Mouse (Mus musculus) embryonic facial prominence, embryonic 12.5 days (tissue): ENCODE results near the gene Sap30bp. TPM values are rescaled to one million over a fixed set of nuclear protein-coding genes. Genes with fewer than 3 reads are reported as not detected.
A peak's percentile ranks its signal among the peaks of the same experiment; 100 is the strongest.

ENCODE experiments used
- ATAC-seq: fragments of 200-750 bp; cut with Nextera tagmentation; 2 replicates; pipeline ENCODE4 v1.8.0; 2017; ENCODE audit not compliant: insufficient number of reproducible peaks, insufficient read depth, low FRiP score, low TSS enrichment
- H3K27ac ChIP-seq: fragments of 300-500 bp; sonication (generic); 2 replicates; pipeline ENCODE4 v1.5.1; 2016; ENCODE audit warnings: mild to moderate bottlenecking
- H3K27me3 ChIP-seq: fragments of 300-500 bp; sonication (generic); 2 replicates; pipeline ENCODE4 v1.6.1; 2016; ENCODE audit warnings: mild to moderate bottlenecking, moderate library complexity
- H3K36me3 ChIP-seq: fragments of 300-500 bp; sonication (generic); 2 replicates; pipeline ENCODE4 v1.6.1; 2016; ENCODE audit warnings: mild to moderate bottlenecking
- H3K4me1 ChIP-seq: fragments of 300-500 bp; sonication (generic); 2 replicates; pipeline ENCODE4 v1.6.1; 2016
- H3K4me2 ChIP-seq: fragments of 300-500 bp; sonication (generic); replicated peaks from 2 replicates; pipeline ENCODE4 v1.6.1; 2016; ENCODE audit warnings: mild to moderate bottlenecking, moderate library complexity
- H3K4me3 ChIP-seq: fragments of 300-500 bp; sonication (generic); 2 replicates; pipeline ENCODE4 v1.5.1; 2016; ENCODE audit warnings: mild to moderate bottlenecking
- H3K9ac ChIP-seq: fragments of 300-500 bp; sonication (generic); 2 replicates; pipeline ENCODE4 v1.6.1; 2016; ENCODE audit warnings: mild to moderate bottlenecking, moderate library complexity
- H3K9me3 ChIP-seq: fragments of 300-500 bp; sonication (generic); 2 replicates; pipeline ENCODE4 v1.6.1; 2016; ENCODE audit warnings: mild to moderate bottlenecking, moderate library complexity
- WGBS: fragments of 180-500 bp; shearing (Covaris S2); methylation state at CpG from one replicate; pipeline ENCODE4 v1.1.7; 2016; 5-methylcytosine and 5-hydroxymethylcytosine counted together
- polyA plus RNA-seq: library from polyadenylated mRNA; unstranded; fragments of >200 nt; fragmentation: Nextera tagmentation; extraction: Ambion mirVana; gene quantifications from 2 replicates; pipeline ENCODE4 v1.2.1, GENCODE M21; 2016

Sap30bp gene
- polyA plus RNA-seq, 1 experiment from 2014 or later = 46.9 TPM

- Histone ChIP-seq H3K4me3 (no peak overlapping the region), H3K9ac (no peak overlapping the region), H3K4me1 (no peaks in the 10 kb centered on the region), H3K27ac (no peak overlapping the region), H3K4me2 (no peak overlapping the region), H3K9me3 (no peaks in the 10 kb centered on the region; the same call in 1 of the 2 replicates), H3K27me3 (no peaks in the 10 kb centered on the region), H3K36me3 (peaks cover 88% of the 10 kb centered on the region)
- ATAC-seq = no peak
- 92% methylated on average over 9 of the region's 9 CpGs for whole genome bisulfite sequencing
Measured at GRCm38 (mm10) chr11:115962651-115963412, 29.8 kb downstream of the Sap30bp start.

GRCm38 (mm10) chr11:115964977-115965604, 32.0 kb downstream of the Sap30bp start:
- H3K9me3 ChIP-seq = no peaks in the 10 kb centered on the region; the same call in 1 of the 2 replicates
- WGBS = 87% methylated on average over 10 of the region's 10 CpGs
- peaks cover 6% of the 10 kb centered on the region; the same call in 1 of the 2 replicates for H3K4me1 ChIP-seq
- no peak overlapping the region for H3K4me3 ChIP-seq
- no peaks in the 10 kb centered on the region for H3K27me3 ChIP-seq
- no peak for ATAC-seq
- no peak overlapping the region for H3K4me2 ChIP-seq
- no peak overlapping the region for H3K27ac ChIP-seq
- peaks cover 71% of the 10 kb centered on the region for H3K36me3 ChIP-seq
- no peak overlapping the region for H3K9ac ChIP-seq

DNA sequence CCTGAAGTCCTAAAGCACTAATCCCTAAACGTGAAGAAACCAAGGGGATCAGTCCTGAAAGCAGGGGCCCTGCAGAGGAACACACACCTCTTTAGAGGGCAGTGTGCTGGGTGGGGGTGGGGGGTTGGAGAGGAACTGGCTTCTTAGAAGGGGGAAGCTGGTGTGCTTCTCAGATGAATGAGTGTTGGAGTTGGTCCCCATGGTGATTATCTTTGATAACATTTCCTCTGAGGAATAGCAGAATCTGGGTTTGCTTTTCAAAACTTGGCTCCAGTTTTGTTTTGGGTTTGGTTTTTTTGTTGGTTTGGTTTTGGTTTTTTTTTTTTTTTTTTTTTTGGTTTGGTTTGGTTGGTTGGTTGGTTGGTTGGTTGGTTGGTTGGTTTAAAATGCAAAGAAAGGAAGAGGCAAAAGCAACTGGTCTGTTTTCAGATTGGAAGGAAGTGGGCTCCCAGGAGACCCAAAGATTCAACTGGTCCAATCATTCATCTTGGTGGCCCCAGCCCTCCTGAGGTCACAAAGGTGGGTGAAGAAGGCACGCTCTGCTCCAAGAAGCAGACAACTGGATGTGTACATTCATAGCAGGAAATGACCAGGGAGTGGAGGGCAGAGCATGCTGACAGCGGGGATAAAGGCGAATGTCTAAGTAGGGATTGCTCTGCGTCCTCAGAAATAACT, 35.8 kb downstream of the Sap30bp start:
- H3K27me3 ChIP-seq = peaks cover 7% of the 10 kb centered on the region
- H3K9ac ChIP-seq = no peak overlapping the region
- WGBS = 56% methylated on average over 5 of the region's 5 CpGs
- peaks cover 34% of the 10 kb centered on the region for H3K36me3 ChIP-seq
- H3K27ac ChIP-seq = no peak overlapping the region
- no peak overlapping the region for H3K4me3 ChIP-seq
- no peak overlapping the region for H3K4me2 ChIP-seq
- H3K9me3 ChIP-seq = no peaks in the 10 kb centered on the region; the same call in 1 of the 2 replicates
- H3K4me1 ChIP-seq = peaks cover 6% of the 10 kb centered on the region; the same call in 1 of the 2 replicates
- ATAC-seq = no peak

DNA sequence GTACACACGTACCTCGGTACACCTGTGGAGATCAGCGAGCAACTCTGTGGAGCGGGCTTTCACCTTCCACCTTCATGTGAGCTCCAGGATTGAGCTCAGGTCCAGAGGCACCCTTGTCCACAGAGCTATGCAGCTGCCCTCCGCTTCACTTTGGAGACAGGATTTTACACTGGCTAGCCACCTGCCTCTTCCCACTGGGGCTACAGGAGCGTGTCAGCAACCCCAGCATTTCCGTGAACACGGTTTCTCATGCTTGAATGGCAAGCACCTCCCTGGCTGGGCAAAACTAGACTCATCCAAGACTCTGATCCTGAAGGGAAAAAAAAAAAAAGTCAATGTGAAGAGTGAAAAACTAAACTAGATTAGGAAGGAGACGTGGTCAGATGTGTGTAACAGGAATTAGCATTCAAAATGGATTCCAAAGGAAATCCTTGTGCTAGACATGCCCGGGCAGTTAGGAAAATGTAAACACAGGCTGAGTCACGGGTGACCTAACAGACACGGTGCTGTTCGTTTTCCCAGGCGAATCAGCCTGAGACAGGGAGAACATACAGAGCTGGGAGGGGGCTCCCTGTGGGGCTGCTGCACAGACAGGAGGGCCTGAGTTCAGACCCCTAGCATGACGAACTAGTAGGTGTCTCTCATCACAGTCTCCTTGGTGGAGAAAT, 37.1 kb downstream of the Sap30bp start:
- H3K4me1 ChIP-seq = peaks cover 12% of the 10 kb centered on the region; the same call in 1 of the 2 replicates
- H3K36me3 ChIP-seq = peaks cover 21% of the 10 kb centered on the region
- H3K4me3 ChIP-seq = no peak overlapping the region
- H3K27me3 ChIP-seq = peaks cover 20% of the 10 kb centered on the region
- no peak overlapping the region for H3K9ac ChIP-seq
- 55% methylated on average over 15 of the region's 15 CpGs for WGBS
- H3K27ac ChIP-seq = peak overlapping the region; percentile 56
- no peaks in the 10 kb centered on the region; the same call in 1 of the 2 replicates for H3K9me3 ChIP-seq
- no peak for ATAC-seq
- no peak overlapping the region for H3K4me2 ChIP-seq

DNA sequence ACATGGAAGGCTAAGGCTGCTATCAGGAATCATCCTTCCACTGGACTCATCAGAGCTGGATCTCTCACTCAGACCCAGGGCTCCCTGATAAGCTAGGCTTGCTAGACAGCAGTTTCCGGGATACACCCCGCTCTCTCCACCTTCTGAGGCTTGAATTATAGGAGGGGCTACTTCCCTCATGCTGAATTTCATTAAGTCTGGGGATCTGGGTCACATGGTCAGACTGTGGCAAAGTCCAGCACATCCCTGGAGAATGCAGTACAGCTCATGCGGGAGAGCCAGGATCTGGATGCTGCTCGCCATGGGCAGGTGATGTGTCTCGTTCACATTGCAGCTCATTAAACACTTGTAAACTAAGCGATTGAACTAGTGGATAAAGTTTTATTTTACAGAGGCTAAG, 37.9 kb downstream of the Sap30bp start:
- Histone ChIP-seq H3K4me1 (peaks cover 12% of the 10 kb centered on the region; the same call in 1 of the 2 replicates), H3K9ac (no peak overlapping the region), H3K9me3 (no peaks in the 10 kb centered on the region; the same call in 1 of the 2 replicates), H3K27ac (no peak overlapping the region), H3K27me3 (peaks cover 29% of the 10 kb centered on the region), H3K4me2 (no peak overlapping the region), H3K36me3 (peaks cover 12% of the 10 kb centered on the region), H3K4me3 (no peak overlapping the region)
- no peak for ATAC-seq
- 74% methylated on average over 6 of the region's 6 CpGs for WGBS

- ATAC-seq = no peak
- H3K27ac ChIP-seq = no peak within 1 kb of the TSS
- peak within 1 kb of the TSS; percentile 40 for H3K4me3 ChIP-seq
- peaks cover 52% of the 10 kb centered on the region for H3K27me3 ChIP-seq
- H3K9me3 ChIP-seq = no peaks in the 10 kb centered on the region
- H3K9ac ChIP-seq = peak within 1 kb of the TSS; percentile 42
- no peaks in the 10 kb centered on the region for H3K36me3 ChIP-seq
- peak within 1 kb of the TSS; percentile 63 for H3K4me2 ChIP-seq
- 8% methylated on average over 57 of the region's 58 CpGs for WGBS
- H3K4me1 ChIP-seq = peaks cover 12% of the 10 kb centered on the region; the same call in 1 of the 2 replicates
Measured at GRCm38 (mm10) chr11:115974309-115975082, 41.4 kb downstream of the Sap30bp start, which contains the start of gene Itgb4. Gene Itgb4 (plus strand): TSS chr11:115974709.

DNA sequence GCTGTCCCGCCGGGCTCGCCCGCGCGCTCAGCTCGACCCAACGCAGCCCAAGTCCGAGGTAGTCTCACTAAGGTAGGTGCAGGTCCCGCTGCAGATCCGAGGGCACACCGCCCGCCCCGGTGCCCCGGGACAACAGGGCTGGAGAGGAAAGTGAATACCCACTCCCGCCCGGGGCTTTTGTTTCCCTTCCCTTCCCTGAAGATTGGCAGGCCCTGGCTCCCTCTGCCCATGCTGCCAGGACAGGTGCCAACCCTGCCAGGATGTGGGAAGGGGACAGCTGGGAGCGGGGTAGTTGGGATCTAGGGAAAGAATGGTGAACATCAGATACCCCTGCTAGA, 42.0 kb downstream of the Sap30bp start:
- ATAC-seq = no peak
- Histone ChIP-seq H3K4me2 (peak overlapping the region; percentile 63), H3K4me1 (peaks cover 7% of the 10 kb centered on the region; the same call in 1 of the 2 replicates), H3K36me3 (no peaks in the 10 kb centered on the region), H3K27ac (no peak overlapping the region), H3K27me3 (peaks cover 52% of the 10 kb centered on the region), H3K9ac (peak overlapping the region; percentile 42), H3K9me3 (no peaks in the 10 kb centered on the region), H3K4me3 (peak overlapping the region; percentile 40)
- WGBS = 3% methylated on average over 18 of the region's 18 CpGs

DNA sequence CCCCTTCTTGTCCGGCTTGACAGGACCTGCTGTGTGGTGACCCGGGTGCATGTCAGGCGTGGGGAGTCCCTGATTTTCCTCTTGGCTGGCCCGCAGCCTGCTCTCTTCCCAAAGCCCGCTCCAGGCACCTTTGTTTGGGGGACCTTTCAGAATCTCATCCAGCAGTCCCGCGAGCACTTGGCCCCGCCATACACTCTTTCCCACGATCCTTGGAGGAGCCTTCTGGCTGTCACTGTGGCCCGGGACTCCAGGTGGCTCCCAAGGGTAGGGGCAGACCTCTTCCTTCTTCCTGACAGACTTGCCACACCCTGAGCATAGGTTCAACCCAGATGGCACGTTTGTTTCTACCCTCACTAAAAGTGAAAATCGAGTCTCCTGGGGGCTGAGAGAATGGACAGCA, 42.5 kb downstream of the Sap30bp start:
- Histone ChIP-seq H3K36me3 (no peaks in the 10 kb centered on the region), H3K9me3 (no peaks in the 10 kb centered on the region), H3K9ac (0 out of 2 replicates have a peak overlapping the region, but pooled peaks have one; percentile 42), H3K4me3 (peak overlapping the region; percentile 40), H3K27me3 (peaks cover 52% of the 10 kb centered on the region), H3K4me1 (peaks cover 6% of the 10 kb centered on the region; the same call in 1 of the 2 replicates), H3K4me2 (peak overlapping the region; percentile 63; the same call in 1 of the 2 replicates), H3K27ac (no peak overlapping the region)
- WGBS = 31% methylated on average over 12 of the region's 12 CpGs
- ATAC-seq = no peak

GRCm38 (mm10) chr11:115982472-115982871, 49.4 kb downstream of the Sap30bp start:
- Histone ChIP-seq H3K4me1 (no peaks in the 10 kb centered on the region), H3K9me3 (no peaks in the 10 kb centered on the region), H3K4me2 (no peak overlapping the region), H3K27ac (no peak overlapping the region), H3K4me3 (no peak overlapping the region), H3K27me3 (peaks cover 10% of the 10 kb centered on the region; the same call in 1 of the 2 replicates), H3K9ac (no peak overlapping the region), H3K36me3 (no peaks in the 10 kb centered on the region)
- ATAC-seq = no peak
- WGBS = 88% methylated on average over 15 of the region's 15 CpGs

DNA sequence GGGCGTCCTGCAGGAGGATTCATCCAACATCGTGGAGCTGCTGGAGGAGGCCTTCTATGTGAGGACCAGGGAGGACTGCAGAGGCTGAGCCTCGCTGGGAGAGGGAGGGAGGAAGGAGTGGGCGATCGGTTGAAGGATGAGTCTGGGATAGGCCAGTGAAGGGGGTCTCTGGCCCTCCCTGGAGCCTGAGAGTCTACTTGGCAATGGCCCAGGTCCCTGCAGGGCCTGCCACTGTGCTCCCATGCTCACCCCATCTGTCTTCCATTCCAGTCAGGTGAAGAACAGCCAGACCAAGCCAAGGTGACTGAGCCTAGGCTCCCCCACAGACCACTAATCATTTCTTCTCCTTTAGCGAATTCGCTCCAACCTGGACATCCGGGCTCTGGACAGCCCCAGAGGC, 50.2 kb downstream of the Sap30bp start:
- Histone ChIP-seq H3K4me3 (no peak overlapping the region), H3K9me3 (no peaks in the 10 kb centered on the region), H3K4me2 (no peak overlapping the region), H3K27ac (no peak overlapping the region), H3K4me1 (no peaks in the 10 kb centered on the region), H3K27me3 (0 out of 2 replicates have a peak, but pooled peaks cover 6% of the 10 kb centered on the region), H3K9ac (no peak overlapping the region), H3K36me3 (no peaks in the 10 kb centered on the region)
- no peak for ATAC-seq
- 87% methylated on average over 8 of the region's 8 CpGs for WGBS
